Mouse (Mus musculus): Measurements from ENCODE around the gene Cdk19. TPM values are rescaled to one million over a fixed set of nuclear protein-coding genes. Genes with fewer than 3 reads are reported as not detected.

Cdk19 gene
- polyA plus RNA-seq, 1 experiment: 31.0 TPM

GRCm38 (mm10) chr10:40478626-40479025, 139.3 kb downstream of the Cdk19 start:
- Histone ChIP-seq H3K36me3 (ENCODE audit: control insufficient read depth, insufficient read depth, low read length) (no peaks in the 10 kb centered on the region), H3K4me1 (replicated peaks; ENCODE audit: control insufficient read depth, insufficient read depth, low read length) (peaks cover 32% of the 10 kb centered on the region), H3K4me3 (ENCODE audit: control insufficient read depth, insufficient read depth, low read length) (no peak overlapping the region), H3K27ac (ENCODE audit: control insufficient read depth, insufficient read depth, low read length) (peak overlapping the region; percentile 62; the same call in 1 of the 2 replicates), H3K27me3 (ENCODE audit: control insufficient read depth, insufficient read depth, low read length) (no peaks in the 10 kb centered on the region)
- TF ChIP-seq CTCF (IDR thresholded peaks at IDR 0.05; ENCODE audit: borderline replicate concordance, control insufficient read depth, extremely low read depth, insufficient read depth, low read length, poor library complexity): no peak
- TF ChIP-seq POLR2A (IDR thresholded peaks at IDR 0.05; ENCODE audit: control insufficient read depth, extremely low read depth, insufficient read depth, low read length, poor library complexity): no peak
- no peak for DNase-seq
- WGBS: 88% methylated on average over 3 of the region's 3 CpGs

GRCm38 (mm10) chr10:40479216-40479615, 139.9 kb downstream of the Cdk19 start:
- Histone ChIP-seq H3K4me1 (replicated peaks; ENCODE audit: control insufficient read depth, insufficient read depth, low read length) (peaks cover 33% of the 10 kb centered on the region), H3K27ac (ENCODE audit: control insufficient read depth, insufficient read depth, low read length) (peak overlapping the region; percentile 53), H3K36me3 (ENCODE audit: control insufficient read depth, insufficient read depth, low read length) (no peaks in the 10 kb centered on the region), H3K27me3 (ENCODE audit: control insufficient read depth, insufficient read depth, low read length) (no peaks in the 10 kb centered on the region), H3K4me3 (ENCODE audit: control insufficient read depth, insufficient read depth, low read length) (no peak overlapping the region)
- TF ChIP-seq CTCF (IDR thresholded peaks at IDR 0.05; ENCODE audit: borderline replicate concordance, control insufficient read depth, extremely low read depth, insufficient read depth, low read length, poor library complexity) (no peak), POLR2A (IDR thresholded peaks at IDR 0.05; ENCODE audit: control insufficient read depth, extremely low read depth, insufficient read depth, low read length, poor library complexity) (no peak)
- WGBS: 51% methylated on average over 1 of the region's 1 CpGs
- DNase-seq: no peak

- Histone ChIP-seq H3K4me1 (replicated peaks; ENCODE audit: control insufficient read depth, insufficient read depth, low read length) (peaks cover 35% of the 10 kb centered on the region), H3K27me3 (ENCODE audit: control insufficient read depth, insufficient read depth, low read length) (no peaks in the 10 kb centered on the region), H3K27ac (ENCODE audit: control insufficient read depth, insufficient read depth, low read length) (peak overlapping the region; percentile 53), H3K36me3 (ENCODE audit: control insufficient read depth, insufficient read depth, low read length) (no peaks in the 10 kb centered on the region), H3K4me3 (ENCODE audit: control insufficient read depth, insufficient read depth, low read length) (no peak overlapping the region)
- TF ChIP-seq CTCF (IDR thresholded peaks at IDR 0.05; ENCODE audit: borderline replicate concordance, control insufficient read depth, extremely low read depth, insufficient read depth, low read length, poor library complexity) (no peak), POLR2A (IDR thresholded peaks at IDR 0.05; ENCODE audit: control insufficient read depth, extremely low read depth, insufficient read depth, low read length, poor library complexity) (no peak)
- DNase-seq: peak; percentile 54
- WGBS: 51% methylated on average over 8 of the region's 8 CpGs
These were observed 140.3 kb downstream of the Cdk19 start for GRCm38 (mm10) chr10:40479621-40480193.

- WGBS: 98% methylated on average over 3 of the region's 3 CpGs
- no peak for TF ChIP-seq POLR2A (IDR thresholded peaks at IDR 0.05; ENCODE audit: control insufficient read depth, extremely low read depth, insufficient read depth, low read length, poor library complexity)
- TF ChIP-seq CTCF (IDR thresholded peaks at IDR 0.05; ENCODE audit: borderline replicate concordance, control insufficient read depth, extremely low read depth, insufficient read depth, low read length, poor library complexity): no peak
- Histone ChIP-seq H3K4me3 (ENCODE audit: control insufficient read depth, insufficient read depth, low read length) (no peak overlapping the region), H3K27ac (ENCODE audit: control insufficient read depth, insufficient read depth, low read length) (no peak overlapping the region), H3K27me3 (ENCODE audit: control insufficient read depth, insufficient read depth, low read length) (no peaks in the 10 kb centered on the region), H3K36me3 (ENCODE audit: control insufficient read depth, insufficient read depth, low read length) (no peaks in the 10 kb centered on the region), H3K4me1 (replicated peaks; ENCODE audit: control insufficient read depth, insufficient read depth, low read length) (peaks cover 30% of the 10 kb centered on the region)
- no peak for DNase-seq
These were observed 142.2 kb downstream of the Cdk19 start for GRCm38 (mm10) chr10:40481534-40481933.

- Histone ChIP-seq H3K4me1 (replicated peaks; ENCODE audit: control insufficient read depth, insufficient read depth, low read length) (peaks cover 25% of the 10 kb centered on the region), H3K36me3 (ENCODE audit: control insufficient read depth, insufficient read depth, low read length) (no peaks in the 10 kb centered on the region), H3K4me3 (ENCODE audit: control insufficient read depth, insufficient read depth, low read length) (no peak overlapping the region), H3K27me3 (ENCODE audit: control insufficient read depth, insufficient read depth, low read length) (no peaks in the 10 kb centered on the region), H3K27ac (ENCODE audit: control insufficient read depth, insufficient read depth, low read length) (no peak overlapping the region)
- no peak for DNase-seq
- 95% methylated on average over 6 of the region's 6 CpGs for WGBS
- TF ChIP-seq POLR2A (IDR thresholded peaks at IDR 0.05; ENCODE audit: control insufficient read depth, extremely low read depth, insufficient read depth, low read length, poor library complexity): no peak
- no peak for TF ChIP-seq CTCF (IDR thresholded peaks at IDR 0.05; ENCODE audit: borderline replicate concordance, control insufficient read depth, extremely low read depth, insufficient read depth, low read length, poor library complexity)
These were observed 142.9 kb downstream of the Cdk19 start for GRCm38 (mm10) chr10:40482285-40482684.

GRCm38 (mm10) chr10:40489086-40489796, 149.9 kb downstream of the Cdk19 start:
- no peak for DNase-seq
- H3K27me3 ChIP-seq (ENCODE audit: control insufficient read depth, insufficient read depth, low read length): no peaks in the 10 kb centered on the region
- 35% methylated on average over 6 of the region's 6 CpGs for WGBS

More at GRCm38 (mm10) chr10:40489086-40489796, 149.9 kb downstream of the Cdk19 start:
- Histone ChIP-seq H3K27ac (ENCODE audit: control insufficient read depth, insufficient read depth, low read length) (no peak overlapping the region), H3K36me3 (ENCODE audit: control insufficient read depth, insufficient read depth, low read length) (no peaks in the 10 kb centered on the region), H3K4me3 (ENCODE audit: control insufficient read depth, insufficient read depth, low read length) (no peak overlapping the region), H3K4me1 (replicated peaks; ENCODE audit: control insufficient read depth, insufficient read depth, low read length) (peaks cover 10% of the 10 kb centered on the region)
- TF ChIP-seq POLR2A (IDR thresholded peaks at IDR 0.05; ENCODE audit: control insufficient read depth, extremely low read depth, insufficient read depth, low read length, poor library complexity): no peak
- no peak for TF ChIP-seq CTCF (IDR thresholded peaks at IDR 0.05; ENCODE audit: borderline replicate concordance, control insufficient read depth, extremely low read depth, insufficient read depth, low read length, poor library complexity)

All from thymus, adult 2 months (tissue).